Mouse (Mus musculus): Measurements from ENCODE around the gene Pdlim4. TPM values are rescaled to one million over a fixed set of nuclear protein-coding genes. Genes with fewer than 3 reads are reported as not detected.
A peak's percentile ranks its signal among the peaks of the same experiment; 100 is the strongest.

Pdlim4 gene
- 23.6 and 25.2 TPM in 2 replicates for polyA plus RNA-seq (2015; fragmentation: Nextera tagmentation; extraction: Ambion mirVana)

- DNase-seq (ENCODE audit: low spot score) = peak; percentile 48
Measured at GRCm38 (mm10) chr11:54068520-54069371, at the start of gene Pdlim4. Gene Pdlim4 (minus strand): TSS chr11:54069014.

- DNase-seq (ENCODE audit: low spot score) = no peak
Measured at GRCm38 (mm10) chr11:54117096-54117495, 48.3 kb upstream of the Pdlim4 start.

GRCm38 (mm10) chr11:54116406-54116805 lies 47.6 kb upstream of the Pdlim4 start:
- DNase-seq (ENCODE audit: low spot score) = no peak

GRCm38 (mm10) chr11:54115911-54116310 lies 47.1 kb upstream of the Pdlim4 start:
- no peak for DNase-seq (ENCODE audit: low spot score)

- DNase-seq (ENCODE audit: low spot score) = no peak
Measured at GRCm38 (mm10) chr11:54115301-54115700, 46.5 kb upstream of the Pdlim4 start.

- no peak for DNase-seq (ENCODE audit: low spot score)
Measured at GRCm38 (mm10) chr11:54114746-54115145, 45.9 kb upstream of the Pdlim4 start.

GRCm38 (mm10) chr11:54113352-54113751 lies 44.5 kb upstream of the Pdlim4 start:
- no peak for DNase-seq (ENCODE audit: low spot score)

- DNase-seq (ENCODE audit: low spot score) = peak; percentile 64
Measured at GRCm38 (mm10) chr11:54112920-54113319, 44.1 kb upstream of the Pdlim4 start.

- no peak for DNase-seq (ENCODE audit: low spot score)
Measured at GRCm38 (mm10) chr11:54111976-54112741, 43.3 kb upstream of the Pdlim4 start.

GRCm38 (mm10) chr11:54111291-54111690 lies 42.5 kb upstream of the Pdlim4 start:
- DNase-seq (ENCODE audit: low spot score) = no peak

GRCm38 (mm10) chr11:54108894-54109293 lies 40.1 kb upstream of the Pdlim4 start:
- DNase-seq (ENCODE audit: low spot score) = no peak

- DNase-seq (ENCODE audit: low spot score) = no peak
Measured at GRCm38 (mm10) chr11:54108131-54108530, 39.3 kb upstream of the Pdlim4 start.

- no peak for DNase-seq (ENCODE audit: low spot score)
Measured at GRCm38 (mm10) chr11:54107239-54107638, 38.4 kb upstream of the Pdlim4 start.

- DNase-seq (ENCODE audit: low spot score) = no peak
Measured at GRCm38 (mm10) chr11:54106676-54107075, 37.9 kb upstream of the Pdlim4 start.

GRCm38 (mm10) chr11:54105011-54105410 lies 36.2 kb upstream of the Pdlim4 start:
- peak; percentile 38 for DNase-seq (ENCODE audit: low spot score)

- no peak for DNase-seq (ENCODE audit: low spot score)
Measured at GRCm38 (mm10) chr11:54102706-54103449, 34.1 kb upstream of the Pdlim4 start.

- no peak for DNase-seq (ENCODE audit: low spot score)
Measured at GRCm38 (mm10) chr11:54101701-54102100, 32.9 kb upstream of the Pdlim4 start.

- peak; percentile 36 for DNase-seq (ENCODE audit: low spot score)
Measured at GRCm38 (mm10) chr11:54100692-54101591, 32.1 kb upstream of the Pdlim4 start.

- no peak for DNase-seq (ENCODE audit: low spot score)
Measured at GRCm38 (mm10) chr11:54100045-54100691, 31.4 kb upstream of the Pdlim4 start, which contains the start of gene P4ha2. Gene P4ha2 (plus strand): TSS chr11:54100095.

- DNase-seq (ENCODE audit: low spot score) = peak; percentile 47
Measured at GRCm38 (mm10) chr11:54093000-54093399, 24.2 kb upstream of the Pdlim4 start.
